Mouse (Mus musculus): ENCODE data around the gene Tshz2.

DNA sequence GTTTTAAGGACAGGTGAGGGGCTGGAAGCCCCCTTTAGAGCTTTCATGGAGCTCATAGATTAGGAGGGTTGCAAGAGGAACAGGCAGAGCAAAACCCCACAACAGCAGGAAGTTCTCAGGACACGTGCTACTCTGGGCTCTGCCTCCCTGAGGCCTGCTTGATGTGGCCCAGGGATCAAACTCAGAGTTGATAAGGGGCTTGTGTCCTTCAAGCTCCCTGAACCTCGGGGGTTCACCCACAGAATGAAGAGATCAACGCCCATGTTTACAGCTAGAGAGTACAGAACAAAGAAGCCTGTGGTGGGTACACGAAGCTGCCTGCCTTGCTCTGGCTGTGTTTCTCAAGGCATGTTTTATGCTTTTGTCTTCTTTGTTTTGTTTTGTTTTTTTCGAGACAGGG, 417.8 kb downstream of the Tshz2 start:
- no peak for TF ChIP-seq CTCF (IDR thresholded peaks at IDR 0.05; ENCODE audit: control insufficient read depth, insufficient read depth, insufficient read length)
- TF ChIP-seq MYOD1 (IDR thresholded peaks at IDR 0.05; ENCODE audit: control insufficient read depth, insufficient read length, low read depth): no peak
- no peak for TF ChIP-seq USF1 (IDR thresholded peaks at IDR 0.05; ENCODE audit: low read depth)
- no peak for TF ChIP-seq CEBPB (IDR thresholded peaks at IDR 0.05; ENCODE audit: low read depth)
- TF ChIP-seq MYOG (IDR thresholded peaks at IDR 0.05; ENCODE audit: control insufficient read depth, extremely low read depth, insufficient read length): no peak
- TF ChIP-seq MAX (IDR thresholded peaks at IDR 0.05): no peak
- TF ChIP-seq FOSL1 (IDR thresholded peaks at IDR 0.05; ENCODE audit: insufficient read depth, low read length, poor library complexity, severe bottlenecking): no peak
